Mouse (Mus musculus): Measurements from ENCODE around the gene Mlst8. TPM values are rescaled to one million over a fixed set of nuclear protein-coding genes. Genes with fewer than 3 reads are reported as not detected.

The Mlst8 gene
- total and polyA plus RNA-seq, 3 experiments, result 8.5 to 28.1 (median 10.7) TPM

DNA sequence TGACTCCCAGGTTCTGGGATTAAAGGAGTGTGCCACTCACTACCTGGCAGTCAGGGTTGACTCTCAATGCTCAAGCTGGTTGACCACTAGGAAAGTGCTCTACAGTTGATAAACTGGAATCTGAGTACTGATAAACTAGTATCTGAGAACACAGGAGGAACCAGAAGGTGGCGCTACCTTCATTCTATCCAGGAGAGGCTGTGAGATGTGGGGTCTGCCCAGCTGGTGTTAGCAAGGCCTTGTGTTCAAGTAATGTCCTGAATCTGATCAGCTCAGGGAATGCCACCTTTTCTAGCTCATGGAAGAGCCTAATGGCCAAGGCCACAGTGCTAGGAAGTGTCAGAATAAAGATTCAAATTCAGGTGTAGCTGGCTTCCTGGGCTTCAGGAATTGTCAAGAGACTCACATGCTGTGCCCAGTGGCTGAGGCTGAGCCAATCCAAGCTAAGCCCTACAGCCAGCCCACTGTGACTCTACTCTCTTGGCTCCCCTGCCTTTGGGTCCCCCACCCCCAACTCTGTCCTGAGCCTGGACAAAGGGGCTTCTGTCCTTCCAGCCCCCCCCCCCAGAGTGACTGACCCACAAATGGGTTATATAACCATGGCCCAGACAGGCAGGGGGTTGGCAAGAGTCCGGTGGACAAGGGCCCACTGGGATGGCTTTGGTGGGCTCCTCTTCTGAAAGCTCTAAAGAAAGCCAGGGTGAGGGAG is 15.9 kb upstream of the Mlst8 start:
- Histone ChIP-seq H3K27me3 (ENCODE audit: control insufficient read depth, insufficient read depth, low read length) (no peaks in the 10 kb centered on the region; the same call in 1 of the 2 replicates), H3K9ac (ENCODE audit: low read depth, low read length) (no peak overlapping the region), H3K4me3 (no peak overlapping the region), H3K4me1 (ENCODE audit: control insufficient read depth, insufficient read depth, low read length) (no peaks in the 10 kb centered on the region), H3K27ac (no peak overlapping the region), H3K79me2 (replicated peaks; ENCODE audit: control insufficient read depth, insufficient read depth, low read length) (no peaks in the 10 kb centered on the region), H3K36me3 (ENCODE audit: control insufficient read depth, insufficient read depth, low read length) (no peaks in the 10 kb centered on the region)
- WGBS, result 40% methylated on average over 2 of the region's 2 CpGs
- peak in 1 of 2 experiments; percentile 23 for DNase-seq
- peak; percentile 78 for TF ChIP-seq CTCF (IDR thresholded peaks at IDR 0.05)
- no peak for TF ChIP-seq POLR2A (IDR thresholded peaks at IDR 0.05; ENCODE audit: insufficient read depth, low read depth, low read length)
- intact Hi-C loops (cut with DNase I), result loop anchor here (2.0 kb wide), 2 partner anchors 18 to 44 kb away; no protein-coding TSS in a partner anchor

DNA sequence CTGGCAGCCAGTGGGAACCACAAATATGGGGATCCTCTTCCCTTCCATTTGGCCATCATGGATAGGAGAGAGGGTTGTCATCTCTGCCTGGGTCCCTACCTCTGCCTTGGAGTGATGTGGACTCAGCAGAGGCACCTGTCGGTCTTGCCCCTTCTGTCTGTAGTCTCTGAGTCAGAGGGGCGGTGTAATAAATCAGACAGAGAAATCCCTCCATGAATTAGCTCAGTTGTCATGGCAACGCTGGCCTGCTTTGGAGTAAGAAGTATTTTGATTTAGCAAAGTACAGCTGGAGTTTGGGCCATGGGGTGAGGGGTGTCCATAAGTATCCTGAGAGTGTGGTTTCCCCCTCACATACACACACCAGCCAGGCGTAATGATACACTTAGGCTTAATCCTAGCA is 11.5 kb upstream of the Mlst8 start:
- Histone ChIP-seq H3K4me3 (no peak overlapping the region), H3K36me3 (ENCODE audit: control insufficient read depth, insufficient read depth, low read length) (no peaks in the 10 kb centered on the region), H3K27me3 (ENCODE audit: control insufficient read depth, insufficient read depth, low read length) (peaks cover 6% of the 10 kb centered on the region), H3K27ac (no peak overlapping the region), H3K79me2 (replicated peaks; ENCODE audit: control insufficient read depth, insufficient read depth, low read length) (no peaks in the 10 kb centered on the region), H3K4me1 (ENCODE audit: control insufficient read depth, insufficient read depth, low read length) (no peaks in the 10 kb centered on the region), H3K9ac (ENCODE audit: low read depth, low read length) (no peak overlapping the region)
- TF ChIP-seq CTCF (IDR thresholded peaks at IDR 0.05) (no peak), POLR2A (IDR thresholded peaks at IDR 0.05; ENCODE audit: insufficient read depth, low read depth, low read length) (no peak), EP300 (IDR thresholded peaks at IDR 0.05; ENCODE audit: insufficient read depth, low read depth, low read length) (no peak)
- WGBS, result 94% methylated on average over 4 of the region's 4 CpGs
- intact Hi-C loops (cut with DNase I), result no loop called here
- DNase-seq, result no peak

DNA sequence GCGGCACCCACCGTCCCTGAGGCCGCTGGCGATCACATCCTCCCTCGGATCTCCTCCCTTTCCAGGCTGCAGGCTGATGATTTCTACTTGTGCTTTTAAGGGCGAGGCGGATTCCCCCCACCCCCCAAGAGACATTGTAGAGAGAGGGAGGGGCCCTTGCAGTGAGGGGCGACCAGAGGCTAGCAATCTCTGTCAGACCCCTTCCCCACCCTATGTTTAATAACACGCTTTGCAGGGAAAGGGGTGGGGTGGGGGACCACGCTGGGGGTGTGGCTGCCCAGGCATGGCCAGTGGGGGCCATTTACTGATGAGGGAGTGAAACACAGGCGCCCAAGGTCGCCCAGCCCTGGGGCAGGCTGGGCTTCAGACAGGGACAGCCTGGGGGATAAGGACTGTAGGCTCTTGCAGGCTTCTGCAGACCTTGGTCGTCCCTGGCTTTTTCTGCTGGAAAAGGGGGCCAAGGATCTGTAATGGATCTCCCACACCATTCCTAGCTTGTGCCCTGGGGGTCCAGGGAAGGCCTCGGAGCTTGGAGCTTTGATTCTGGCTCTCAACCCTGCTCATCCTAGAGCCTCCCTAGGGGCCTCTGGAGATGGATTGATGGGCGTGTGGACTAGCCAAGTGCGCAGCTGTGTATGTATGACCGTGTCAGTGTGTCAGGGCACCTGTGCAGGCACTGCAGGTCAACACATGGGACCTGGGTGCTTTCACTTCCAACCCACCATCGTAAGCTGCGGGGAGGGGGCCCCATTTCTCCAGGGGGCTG is 10.6 kb upstream of the Mlst8 start:
- 40% methylated on average over 19 of the region's 19 CpGs for WGBS
- Histone ChIP-seq H3K27me3 (ENCODE audit: control insufficient read depth, insufficient read depth, low read length) (peaks cover 6% of the 10 kb centered on the region), H3K4me3 (peak overlapping the region; percentile 58), H3K36me3 (ENCODE audit: control insufficient read depth, insufficient read depth, low read length) (no peaks in the 10 kb centered on the region), H3K79me2 (replicated peaks; ENCODE audit: control insufficient read depth, insufficient read depth, low read length) (no peaks in the 10 kb centered on the region), H3K4me1 (ENCODE audit: control insufficient read depth, insufficient read depth, low read length) (no peaks in the 10 kb centered on the region), H3K9ac (ENCODE audit: low read depth, low read length) (peak overlapping the region; percentile 67), H3K27ac (no peak overlapping the region)
- intact Hi-C loops (cut with DNase I), result no loop called here
- no peak for DNase-seq
- no peak for TF ChIP-seq EP300 (IDR thresholded peaks at IDR 0.05; ENCODE audit: insufficient read depth, low read depth, low read length)
- no peak for TF ChIP-seq POLR2A (IDR thresholded peaks at IDR 0.05; ENCODE audit: insufficient read depth, low read depth, low read length)
- no peak for TF ChIP-seq CTCF (IDR thresholded peaks at IDR 0.05)

DNA sequence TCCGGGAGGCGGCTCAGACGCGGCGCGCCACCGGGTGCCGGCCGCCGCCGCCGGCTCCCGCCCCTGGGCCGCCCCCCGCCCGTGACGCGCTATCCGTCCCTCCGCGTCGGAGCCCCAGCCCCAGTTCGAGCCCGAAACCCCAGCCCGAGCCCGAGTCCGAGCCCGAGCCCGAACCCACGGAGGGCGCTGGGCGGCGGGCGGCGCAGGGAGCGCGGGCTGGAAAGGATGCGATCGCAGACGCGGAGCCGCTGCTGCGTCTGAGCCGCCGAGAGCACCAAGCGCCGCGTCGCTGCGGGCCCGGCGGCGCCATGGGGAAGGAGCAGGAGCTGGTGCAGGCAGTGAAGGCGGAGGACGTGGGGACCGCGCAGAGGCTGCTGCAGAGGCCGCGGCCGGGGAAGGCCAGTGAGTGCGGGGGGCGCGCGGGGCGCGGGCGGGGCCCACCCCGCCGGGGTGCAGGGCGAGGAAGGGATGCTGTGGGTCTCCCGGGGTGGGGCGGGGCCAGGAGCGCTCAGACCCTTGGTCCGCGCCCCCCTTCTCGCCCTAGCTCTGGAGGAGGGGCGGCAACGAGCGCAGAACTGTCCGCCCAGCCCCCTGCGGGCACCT is 9.9 kb upstream of the Mlst8 start:
- no peak overlapping the region for H3K27ac ChIP-seq
- TF ChIP-seq POLR2A (IDR thresholded peaks at IDR 0.05; ENCODE audit: insufficient read depth, low read depth, low read length) (no peak), EP300 (IDR thresholded peaks at IDR 0.05; ENCODE audit: insufficient read depth, low read depth, low read length) (no peak), CTCF (IDR thresholded peaks at IDR 0.05) (no peak)
- no peaks in the 10 kb centered on the region for H3K36me3 ChIP-seq (ENCODE audit: control insufficient read depth, insufficient read depth, low read length)
- H3K9ac ChIP-seq (ENCODE audit: low read depth, low read length), result peak overlapping the region; percentile 67
- H3K4me1 ChIP-seq (ENCODE audit: control insufficient read depth, insufficient read depth, low read length), result no peaks in the 10 kb centered on the region
- H3K27me3 ChIP-seq (ENCODE audit: control insufficient read depth, insufficient read depth, low read length), result peaks cover 6% of the 10 kb centered on the region
- intact Hi-C loops (cut with DNase I), result no loop called here
- under 1% methylated on average over 68 of the region's 81 CpGs for WGBS
- DNase-seq, result peak; percentile 20 to 49
- H3K79me2 ChIP-seq (replicated peaks; ENCODE audit: control insufficient read depth, insufficient read depth, low read length), result no peaks in the 10 kb centered on the region
- H3K4me3 ChIP-seq, result peak overlapping the region; percentile 58

DNA sequence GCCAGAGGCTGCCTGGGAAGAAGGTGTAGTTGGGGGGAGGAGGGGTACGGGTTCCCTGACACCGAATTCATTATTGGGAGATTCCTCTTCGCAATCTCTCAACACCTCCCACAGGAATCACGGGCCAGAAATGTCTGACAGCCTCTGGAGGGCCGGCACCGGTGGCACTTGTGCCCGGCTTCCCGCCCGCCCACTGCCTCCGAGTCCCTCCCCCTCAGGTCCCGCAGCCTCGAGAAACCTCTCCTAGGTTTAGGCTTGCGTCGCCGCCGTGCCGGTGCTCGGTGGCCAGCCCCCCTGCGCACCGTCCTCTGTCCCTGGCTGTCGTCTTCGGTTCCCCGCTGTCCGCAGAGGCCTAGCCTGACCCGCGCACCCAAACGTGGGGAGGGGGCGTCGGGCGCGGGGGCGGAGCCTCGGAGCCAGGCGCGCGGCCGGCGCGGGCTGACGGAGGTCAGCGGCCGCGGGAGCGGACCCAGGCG is 9.3 kb upstream of the Mlst8 start, which contains the start of gene Caskin1:
Gene Caskin1, plus strand, starts transcription at position 416 of the 476 bp plus-strand sequence.
- TF ChIP-seq EP300 (IDR thresholded peaks at IDR 0.05; ENCODE audit: insufficient read depth, low read depth, low read length) (no peak), POLR2A (IDR thresholded peaks at IDR 0.05; ENCODE audit: insufficient read depth, low read depth, low read length) (no peak), CTCF (IDR thresholded peaks at IDR 0.05) (no peak)
- Histone ChIP-seq H3K4me1 (ENCODE audit: control insufficient read depth, insufficient read depth, low read length) (no peaks in the 10 kb centered on the region), H3K27me3 (ENCODE audit: control insufficient read depth, insufficient read depth, low read length) (peaks cover 6% of the 10 kb centered on the region), H3K79me2 (replicated peaks; ENCODE audit: control insufficient read depth, insufficient read depth, low read length) (no peaks in the 10 kb centered on the region), H3K4me3 (peak within 1 kb of the TSS; percentile 58), H3K9ac (ENCODE audit: low read depth, low read length) (peak within 1 kb of the TSS; percentile 67), H3K36me3 (ENCODE audit: control insufficient read depth, insufficient read depth, low read length) (no peaks in the 10 kb centered on the region), H3K27ac (no peak within 1 kb of the TSS)
- under 1% methylated on average over 45 of the region's 45 CpGs for WGBS
- intact Hi-C loops (cut with DNase I), result no loop called here
- DNase-seq, result no peak
